Mouse (Mus musculus) MEL (cell line): ENCODE results near the gene Batf3. TPM values are rescaled to one million over a fixed set of nuclear protein-coding genes. Genes with fewer than 3 reads are reported as not detected.

Experiments used
- DNase-seq: peaks from one replicate; pipeline ENCODE4 v3.0.0; 2011; ENCODE audit warnings: low read depth, low spot score
- H3K27ac ChIP-seq: 2 replicates; pipeline ENCODE4 v1.5.1; 2012; ENCODE audit warnings: low read depth, mild to moderate bottlenecking, control low read depth, low read length, moderate library complexity; ENCODE audit not compliant: control insufficient read depth
- H3K27me3 ChIP-seq, 2 experiments: fragments of 150-350 bp in 1 of 2; sonication (generic) in 1 of 2; 2 replicates each; pipeline ENCODE4 v1.6.1; 2012; ENCODE audit warnings: low read length in 2 of 2, mild to moderate bottlenecking in 2 of 2, improper control_type of control experiment in 1 of 2, moderate library complexity in 1 of 2; ENCODE audit not compliant: insufficient read depth in 2 of 2, control insufficient read depth in 1 of 2
- H3K36me3 ChIP-seq, 2 experiments: 2 replicates each; pipeline ENCODE4 v1.6.1; 2012 to 2014; ENCODE audit warnings: low read length in 2 of 2, improper control_type of control experiment in 1 of 2, inconsistent platforms in 1 of 2, mild to moderate bottlenecking in 1 of 2; ENCODE audit not compliant: insufficient read depth in 2 of 2, control insufficient read depth in 1 of 2
- H3K4me1 ChIP-seq, 2 experiments: fragments of 150-350 bp in 1 of 2; sonication (generic) in 1 of 2; 2 replicates each; pipeline ENCODE4 v1.6.1; 2012; ENCODE audit warnings: low read length in 2 of 2, improper control_type of control experiment in 1 of 2, mild to moderate bottlenecking in 1 of 2; ENCODE audit not compliant: insufficient read depth in 2 of 2, control insufficient read depth in 1 of 2
- H3K4me3 ChIP-seq, 2 experiments: fragments of 150-350 bp in 1 of 2; sonication (generic) in 1 of 2; 2 replicates each; pipeline ENCODE4 v1.5.1; 2012; ENCODE audit warnings: low read depth in 2 of 2, low read length in 2 of 2, mild to moderate bottlenecking in 2 of 2, moderate library complexity in 2 of 2, control low read depth in 1 of 2, improper control_type of control experiment in 1 of 2; ENCODE audit not compliant: control insufficient read depth in 1 of 2, insufficient read depth in 1 of 2
- H3K79me2 ChIP-seq: 2 replicates; pipeline ENCODE4 v1.6.1; 2012; ENCODE audit warnings: mild to moderate bottlenecking, low read length, moderate library complexity; ENCODE audit not compliant: control insufficient read depth, poor library complexity, insufficient read depth
- H3K9ac ChIP-seq: 2 replicates; pipeline ENCODE4 v1.6.1; 2012; ENCODE audit warnings: low read depth, mild to moderate bottlenecking, control low read depth, low read length, moderate library complexity; ENCODE audit not compliant: control insufficient read depth, poor library complexity, severe bottlenecking
- H3K9me3 ChIP-seq: fragments of 150-350 bp; sonication (generic); replicated peaks from 2 replicates; pipeline ENCODE4 v1.6.1; 2012; ENCODE audit warnings: mild to moderate bottlenecking, low read length, improper control_type of control experiment, moderate library complexity; ENCODE audit not compliant: insufficient read depth
- BHLHE40 ChIP-seq: IDR thresholded peaks from 2 replicates; pipeline ENCODE4 v1.6.1; 2012; ENCODE audit warnings: low read depth, mild to moderate bottlenecking, inconsistent platforms, low read length, improper control_type of control experiment, borderline replicate concordance
- CHD1 ChIP-seq: IDR thresholded peaks from 2 replicates; pipeline ENCODE4 v1.6.1; 2012; ENCODE audit warnings: low read depth, mild to moderate bottlenecking, inconsistent platforms, low read length, improper control_type of control experiment
- CHD2 ChIP-seq: IDR thresholded peaks from 2 replicates; pipeline ENCODE4 v1.6.1; 2011; ENCODE audit warnings: low read length, improper control_type of control experiment
- CTCF ChIP-seq, 3 experiments: IDR thresholded peaks in 2 of 3; conservative IDR thresholded peaks in 1 of 3; 2 replicates each; pipeline ENCODE4 v1.5.1; 2011 to 2012; ENCODE audit warnings: low read length in 3 of 3, low read depth in 2 of 3, mild to moderate bottlenecking in 2 of 3, improper control_type of control experiment in 1 of 3, inconsistent platforms in 1 of 3, mixed read lengths in 1 of 3, moderate library complexity in 1 of 3; ENCODE audit not compliant: control insufficient read depth in 1 of 3, insufficient read depth in 1 of 3, poor library complexity in 1 of 3, severe bottlenecking in 1 of 3
- E2F4 ChIP-seq: IDR thresholded peaks from 2 replicates; pipeline ENCODE4 v1.6.1; 2011; ENCODE audit warnings: low read depth, low read length, improper control_type of control experiment, borderline replicate concordance
- EP300 ChIP-seq, 2 experiments: IDR thresholded peaks; 2 replicates each; pipeline ENCODE4 v1.6.1; 2011; ENCODE audit warnings: improper control_type of control experiment in 2 of 2, low read length in 2 of 2, low read depth in 1 of 2, mild to moderate bottlenecking in 1 of 2
- GABPA ChIP-seq: IDR thresholded peaks from 2 replicates; pipeline ENCODE4 v1.6.1; 2012; ENCODE audit warnings: low read depth, mild to moderate bottlenecking, inconsistent platforms, low read length, improper control_type of control experiment, moderate library complexity
- GATA1 ChIP-seq: IDR thresholded peaks from 2 replicates; pipeline ENCODE4 v1.6.1; 2011; ENCODE audit warnings: low read depth, low read length, improper control_type of control experiment
- KAT2A ChIP-seq: conservative IDR thresholded peaks from 2 replicates; pipeline ENCODE4 v1.6.1; 2012; ENCODE audit warnings: low read depth, low read length, improper control_type of control experiment, inconsistent platforms
- MAFK ChIP-seq: IDR thresholded peaks from 2 replicates; pipeline ENCODE4 v1.6.1; 2011; ENCODE audit warnings: low read depth, mild to moderate bottlenecking, low read length, improper control_type of control experiment, borderline replicate concordance
- MAX ChIP-seq: IDR thresholded peaks from 2 replicates; pipeline ENCODE4 v1.6.1; 2011; ENCODE audit warnings: low read length, improper control_type of control experiment
- MEF2A ChIP-seq: IDR thresholded peaks from 2 replicates; pipeline ENCODE4 v1.6.1; 2014; ENCODE audit warnings: low read depth, mild to moderate bottlenecking, inconsistent platforms, low read length, improper control_type of control experiment; ENCODE audit not compliant: poor library complexity, insufficient replicate concordance, severe bottlenecking; ENCODE audit errors: extremely low read depth
- MYB ChIP-seq: IDR thresholded peaks from 2 replicates; pipeline ENCODE4 v1.6.1; 2011; ENCODE audit warnings: mild to moderate bottlenecking, low read depth, low read length, improper control_type of control experiment
- MYC ChIP-seq: IDR thresholded peaks from 2 replicates; pipeline ENCODE4 v1.6.1; 2011; ENCODE audit warnings: low read depth, mild to moderate bottlenecking, low read length, improper control_type of control experiment, moderate library complexity
- POLR2A ChIP-seq, 2 experiments: IDR thresholded peaks; 2 replicates each; pipeline ENCODE4 v1.6.1; 2011 to 2012; ENCODE audit warnings: low read length in 2 of 2, mild to moderate bottlenecking in 2 of 2, control low read depth in 1 of 2, improper control_type of control experiment in 1 of 2, low read depth in 1 of 2, moderate library complexity in 1 of 2; ENCODE audit not compliant: control insufficient read depth in 1 of 2, insufficient read depth in 1 of 2, poor library complexity in 1 of 2
- POLR2AphosphoS2 ChIP-seq: IDR thresholded peaks from 2 replicates; pipeline ENCODE4 v1.6.1; 2011; ENCODE audit warnings: low read length, improper control_type of control experiment
- POLR2AphosphoS5 ChIP-seq: IDR thresholded peaks from 2 replicates; pipeline ENCODE4 v1.6.1; 2012; ENCODE audit warnings: low read depth, borderline replicate concordance, mild to moderate bottlenecking, inconsistent platforms, low read length, moderate library complexity, mixed read lengths
- RAD21 ChIP-seq: IDR thresholded peaks from 2 replicates; pipeline ENCODE4 v1.6.1; 2011; ENCODE audit warnings: mild to moderate bottlenecking, low read depth, low read length, improper control_type of control experiment
- RCOR1 ChIP-seq: IDR thresholded peaks from 2 replicates; pipeline ENCODE4 v1.6.1; 2012; ENCODE audit warnings: low read depth, mild to moderate bottlenecking, inconsistent platforms, low read length, improper control_type of control experiment
- SMC3 ChIP-seq: IDR thresholded peaks from 2 replicates; pipeline ENCODE4 v1.6.1; 2011; ENCODE audit warnings: low read depth, low read length, improper control_type of control experiment
- TAL1 ChIP-seq: IDR thresholded peaks from 2 replicates; pipeline ENCODE4 v1.6.1; 2012; ENCODE audit warnings: mild to moderate bottlenecking, inconsistent platforms, low read length, moderate library complexity, mixed read lengths
- TBP ChIP-seq: IDR thresholded peaks from 2 replicates; pipeline ENCODE4 v1.8.0; 2011; ENCODE audit warnings: low read depth, low read length, improper control_type of control experiment
- TCF12 ChIP-seq: IDR thresholded peaks from 2 replicates; pipeline ENCODE4 v1.6.1; 2014; ENCODE audit warnings: low read depth, mild to moderate bottlenecking, inconsistent platforms, low read length, improper control_type of control experiment, moderate library complexity
- UBTF ChIP-seq: IDR thresholded peaks from 2 replicates; pipeline ENCODE4 v1.6.1; 2012; ENCODE audit warnings: low read depth, mild to moderate bottlenecking, inconsistent platforms, low read length, improper control_type of control experiment, moderate library complexity, borderline replicate concordance; ENCODE audit not compliant: insufficient read depth
- USF1 ChIP-seq: IDR thresholded peaks from 2 replicates; pipeline ENCODE4 v1.6.1; 2014; ENCODE audit warnings: low read depth, mild to moderate bottlenecking, inconsistent platforms, low read length, improper control_type of control experiment, moderate library complexity
- USF2 ChIP-seq, 2 experiments: IDR thresholded peaks; 2 replicates each; pipeline ENCODE4 v1.6.1; 2011 to 2012; ENCODE audit warnings: improper control_type of control experiment in 2 of 2, low read length in 2 of 2, borderline replicate concordance in 1 of 2, inconsistent platforms in 1 of 2, low read depth in 1 of 2, mild to moderate bottlenecking in 1 of 2; ENCODE audit not compliant: insufficient read depth in 1 of 2
- ZNF384 ChIP-seq: IDR thresholded peaks from 2 replicates; pipeline ENCODE4 v1.6.1; 2012; ENCODE audit warnings: low read depth, mild to moderate bottlenecking, inconsistent platforms, low read length, improper control_type of control experiment
- polyA plus RNA-seq, 2 experiments: library from polyadenylated mRNA; stranded (reverse) in 1 of 2; unstranded in 1 of 2; fragments of >175 nt in 1 of 2; fragments of >200 nt in 1 of 2; gene quantifications; 2 replicates each; pipeline versions ENCODE4 v1.2.1 to v1.2.4; 2012; ENCODE audit warnings: low replicate concordance in 2 of 2, low read depth in 1 of 2; ENCODE audit not compliant: insufficient read length in 2 of 2, insufficient read depth in 1 of 2, missing spikeins in 1 of 2
- total RNA-seq: library from RNA; depleted of rRNA; stranded (reverse); fragments of 300-350 nt; gene quantifications from 2 replicates; pipeline ENCODE4 v1.2.3, GENCODE M21; 2012

The Batf3 gene
- total and polyA plus RNA-seq, 3 experiments = 1.5 to 2.4 TPM; not detected in 1

GRCm38 (mm10) chr1:191084951-191085559 is 12.6 kb upstream of the Batf3 start:
- peaks cover 29 to 48% of the 10 kb centered on the region in 2 experiments for H3K4me1 ChIP-seq
- H3K36me3 ChIP-seq = peaks cover 13 to 50% of the 10 kb centered on the region in 2 experiments
- peak overlapping the region; percentile 57 for H3K27ac ChIP-seq
- no peaks in the 10 kb centered on the region for H3K79me2 ChIP-seq
- H3K27me3 ChIP-seq = no peaks in the 10 kb centered on the region
- no peaks in the 10 kb centered on the region for H3K9me3 ChIP-seq
- H3K9ac ChIP-seq = peak overlapping the region; percentile 34
- DNase-seq = peak; percentile 64
- TF ChIP-seq POLR2A (IDR thresholded peaks at IDR 0.05; ENCODE audit: control insufficient read depth in 1 of 2, insufficient read depth in 1 of 2, low read depth in 1 of 2, low read length in 2 of 2, poor library complexity in 1 of 2) = no peak
- 0 out of 2 replicates have a peak, but pooled peaks have one; percentile 62 for TF ChIP-seq POLR2AphosphoS2
- no peak for TF ChIP-seq RCOR1
- no peak for TF ChIP-seq CHD2
- no peak for TF ChIP-seq UBTF
- TF ChIP-seq BHLHE40 = no peak
- TF ChIP-seq EP300 (IDR thresholded peaks at IDR 0.05; ENCODE audit: low read depth in 1 of 2, low read length in 2 of 2) = no peak
- TF ChIP-seq USF1 = no peak
- TF ChIP-seq TAL1 = no peak
- TF ChIP-seq E2F4 = no peak
- TF ChIP-seq CHD1 = no peak
- TF ChIP-seq MYB = no peak
- no peak for TF ChIP-seq TCF12
- TF ChIP-seq ZNF384 = no peak
- TF ChIP-seq TBP = no peak
- no peak for TF ChIP-seq GABPA
- TF ChIP-seq MEF2A = no peak
- no peak for TF ChIP-seq MAX
- TF ChIP-seq KAT2A = no peak
- TF ChIP-seq SMC3 = peak; percentile 49
- peak; percentile 27 for TF ChIP-seq RAD21
- TF ChIP-seq MYC = no peak
- no peak for TF ChIP-seq POLR2AphosphoS5
- TF ChIP-seq USF2 (IDR thresholded peaks at IDR 0.05; ENCODE audit: borderline replicate concordance in 1 of 2, insufficient read depth in 1 of 2, low read depth in 1 of 2, low read length in 2 of 2) = no peak
- no peak for TF ChIP-seq MAFK
- TF ChIP-seq GATA1 = no peak
- TF ChIP-seq CTCF (IDR thresholded peaks at IDR 0.05 in 2 of 3, conservative IDR thresholded peaks at IDR 0.05 in 1 of 3; ENCODE audit: control insufficient read depth in 1 of 3, insufficient read depth in 1 of 3, low read depth in 2 of 3, low read length in 3 of 3, poor library complexity in 1 of 3, severe bottlenecking in 1 of 3) = peak; percentile 55 to 71 (median 63)
- no peak overlapping the region for H3K4me3 ChIP-seq
